Mouse (Mus musculus) MEL (cell line): Measurements from ENCODE around the gene Naa40. TPM values are rescaled to one million over a fixed set of nuclear protein-coding genes. Genes with fewer than 3 reads are reported as not detected.

ENCODE experiments used
- DNase-seq: peaks from one replicate; pipeline ENCODE4 v3.0.0; 2011; ENCODE audit warnings: low read depth, low spot score
- H3K27ac ChIP-seq: 2 replicates; pipeline ENCODE4 v1.5.1; 2012; ENCODE audit warnings: low read depth, mild to moderate bottlenecking, control low read depth, low read length, moderate library complexity; ENCODE audit not compliant: control insufficient read depth
- H3K27me3 ChIP-seq, 2 experiments: fragments of 150-350 bp in 1 of 2; sonication (generic) in 1 of 2; 2 replicates each; pipeline ENCODE4 v1.6.1; 2012; ENCODE audit warnings: low read length in 2 of 2, mild to moderate bottlenecking in 2 of 2, improper control_type of control experiment in 1 of 2, moderate library complexity in 1 of 2; ENCODE audit not compliant: insufficient read depth in 2 of 2, control insufficient read depth in 1 of 2
- H3K36me3 ChIP-seq, 2 experiments: 2 replicates each; pipeline ENCODE4 v1.6.1; 2012 to 2014; ENCODE audit warnings: low read length in 2 of 2, improper control_type of control experiment in 1 of 2, inconsistent platforms in 1 of 2, mild to moderate bottlenecking in 1 of 2; ENCODE audit not compliant: insufficient read depth in 2 of 2, control insufficient read depth in 1 of 2
- H3K4me1 ChIP-seq, 2 experiments: fragments of 150-350 bp in 1 of 2; sonication (generic) in 1 of 2; 2 replicates each; pipeline ENCODE4 v1.6.1; 2012; ENCODE audit warnings: low read length in 2 of 2, improper control_type of control experiment in 1 of 2, mild to moderate bottlenecking in 1 of 2; ENCODE audit not compliant: insufficient read depth in 2 of 2, control insufficient read depth in 1 of 2
- H3K4me3 ChIP-seq, 2 experiments: fragments of 150-350 bp in 1 of 2; sonication (generic) in 1 of 2; 2 replicates each; pipeline ENCODE4 v1.5.1; 2012; ENCODE audit warnings: low read depth in 2 of 2, low read length in 2 of 2, mild to moderate bottlenecking in 2 of 2, moderate library complexity in 2 of 2, control low read depth in 1 of 2, improper control_type of control experiment in 1 of 2; ENCODE audit not compliant: control insufficient read depth in 1 of 2, insufficient read depth in 1 of 2
- H3K79me2 ChIP-seq: 2 replicates; pipeline ENCODE4 v1.6.1; 2012; ENCODE audit warnings: mild to moderate bottlenecking, low read length, moderate library complexity; ENCODE audit not compliant: control insufficient read depth, poor library complexity, insufficient read depth
- H3K9ac ChIP-seq: 2 replicates; pipeline ENCODE4 v1.6.1; 2012; ENCODE audit warnings: low read depth, mild to moderate bottlenecking, control low read depth, low read length, moderate library complexity; ENCODE audit not compliant: control insufficient read depth, poor library complexity, severe bottlenecking
- H3K9me3 ChIP-seq: fragments of 150-350 bp; sonication (generic); replicated peaks from 2 replicates; pipeline ENCODE4 v1.6.1; 2012; ENCODE audit warnings: mild to moderate bottlenecking, low read length, improper control_type of control experiment, moderate library complexity; ENCODE audit not compliant: insufficient read depth
- BHLHE40 ChIP-seq: IDR thresholded peaks from 2 replicates; pipeline ENCODE4 v1.6.1; 2012; ENCODE audit warnings: low read depth, mild to moderate bottlenecking, inconsistent platforms, low read length, improper control_type of control experiment, borderline replicate concordance
- E2F4 ChIP-seq: IDR thresholded peaks from 2 replicates; pipeline ENCODE4 v1.6.1; 2011; ENCODE audit warnings: low read depth, low read length, improper control_type of control experiment, borderline replicate concordance
- ELF1 ChIP-seq: IDR thresholded peaks from 2 replicates; pipeline ENCODE4 v1.6.1; 2014; ENCODE audit warnings: low read depth, mild to moderate bottlenecking, inconsistent platforms, low read length, improper control_type of control experiment, moderate library complexity
- EP300 ChIP-seq, 2 experiments: IDR thresholded peaks; 2 replicates each; pipeline ENCODE4 v1.6.1; 2011; ENCODE audit warnings: improper control_type of control experiment in 2 of 2, low read length in 2 of 2, low read depth in 1 of 2, mild to moderate bottlenecking in 1 of 2
- GABPA ChIP-seq: IDR thresholded peaks from 2 replicates; pipeline ENCODE4 v1.6.1; 2012; ENCODE audit warnings: low read depth, mild to moderate bottlenecking, inconsistent platforms, low read length, improper control_type of control experiment, moderate library complexity
- KAT2A ChIP-seq: conservative IDR thresholded peaks from 2 replicates; pipeline ENCODE4 v1.6.1; 2012; ENCODE audit warnings: low read depth, low read length, improper control_type of control experiment, inconsistent platforms
- MAX ChIP-seq: IDR thresholded peaks from 2 replicates; pipeline ENCODE4 v1.6.1; 2011; ENCODE audit warnings: low read length, improper control_type of control experiment
- MAZ ChIP-seq: IDR thresholded peaks from 2 replicates; pipeline ENCODE4 v1.6.1; 2012; ENCODE audit warnings: low read depth, mild to moderate bottlenecking, inconsistent platforms, low read length, improper control_type of control experiment
- MEF2A ChIP-seq: IDR thresholded peaks from 2 replicates; pipeline ENCODE4 v1.6.1; 2014; ENCODE audit warnings: low read depth, mild to moderate bottlenecking, inconsistent platforms, low read length, improper control_type of control experiment; ENCODE audit not compliant: poor library complexity, insufficient replicate concordance, severe bottlenecking; ENCODE audit errors: extremely low read depth
- MYC ChIP-seq: IDR thresholded peaks from 2 replicates; pipeline ENCODE4 v1.6.1; 2011; ENCODE audit warnings: low read depth, mild to moderate bottlenecking, low read length, improper control_type of control experiment, moderate library complexity
- NELFE ChIP-seq: IDR thresholded peaks from 2 replicates; pipeline ENCODE4 v1.6.1; 2011; ENCODE audit warnings: low read depth, low read length, improper control_type of control experiment
- NRF1 ChIP-seq: IDR thresholded peaks from 2 replicates; pipeline ENCODE4 v1.6.1; 2014; ENCODE audit warnings: low read depth, mild to moderate bottlenecking, inconsistent platforms, low read length, improper control_type of control experiment, moderate library complexity; ENCODE audit not compliant: poor library complexity, insufficient read depth, severe bottlenecking
- POLR2AphosphoS2 ChIP-seq: IDR thresholded peaks from 2 replicates; pipeline ENCODE4 v1.6.1; 2011; ENCODE audit warnings: low read length, improper control_type of control experiment
- POLR2AphosphoS5 ChIP-seq: IDR thresholded peaks from 2 replicates; pipeline ENCODE4 v1.6.1; 2012; ENCODE audit warnings: low read depth, borderline replicate concordance, mild to moderate bottlenecking, inconsistent platforms, low read length, moderate library complexity, mixed read lengths
- RCOR1 ChIP-seq: IDR thresholded peaks from 2 replicates; pipeline ENCODE4 v1.6.1; 2012; ENCODE audit warnings: low read depth, mild to moderate bottlenecking, inconsistent platforms, low read length, improper control_type of control experiment
- SIN3A ChIP-seq: IDR thresholded peaks from 2 replicates; pipeline ENCODE4 v1.6.1; 2012; ENCODE audit warnings: low read length, improper control_type of control experiment, inconsistent platforms
- SMC3 ChIP-seq: IDR thresholded peaks from 2 replicates; pipeline ENCODE4 v1.6.1; 2011; ENCODE audit warnings: low read depth, low read length, improper control_type of control experiment
- TAL1 ChIP-seq: IDR thresholded peaks from 2 replicates; pipeline ENCODE4 v1.6.1; 2012; ENCODE audit warnings: mild to moderate bottlenecking, inconsistent platforms, low read length, moderate library complexity, mixed read lengths
- TCF12 ChIP-seq: IDR thresholded peaks from 2 replicates; pipeline ENCODE4 v1.6.1; 2014; ENCODE audit warnings: low read depth, mild to moderate bottlenecking, inconsistent platforms, low read length, improper control_type of control experiment, moderate library complexity
- USF1 ChIP-seq: IDR thresholded peaks from 2 replicates; pipeline ENCODE4 v1.6.1; 2014; ENCODE audit warnings: low read depth, mild to moderate bottlenecking, inconsistent platforms, low read length, improper control_type of control experiment, moderate library complexity
- ZC3H11A ChIP-seq: IDR thresholded peaks from 2 replicates; pipeline ENCODE4 v1.6.1; 2012; ENCODE audit warnings: low read depth, mild to moderate bottlenecking, inconsistent platforms, low read length, improper control_type of control experiment
- polyA plus RNA-seq, 2 experiments: library from polyadenylated mRNA; stranded (reverse) in 1 of 2; unstranded in 1 of 2; fragments of >175 nt in 1 of 2; fragments of >200 nt in 1 of 2; gene quantifications; 2 replicates each; pipeline versions ENCODE4 v1.2.1 to v1.2.4; 2012; ENCODE audit warnings: low replicate concordance in 2 of 2, low read depth in 1 of 2; ENCODE audit not compliant: insufficient read length in 2 of 2, insufficient read depth in 1 of 2, missing spikeins in 1 of 2
- total RNA-seq: library from RNA; depleted of rRNA; stranded (reverse); fragments of 300-350 nt; gene quantifications from 2 replicates; pipeline ENCODE4 v1.2.3, GENCODE M21; 2012

Naa40 gene
- total and polyA plus RNA-seq, 3 experiments = 46.8 to 75.7 TPM; not detected in 1

DNA sequence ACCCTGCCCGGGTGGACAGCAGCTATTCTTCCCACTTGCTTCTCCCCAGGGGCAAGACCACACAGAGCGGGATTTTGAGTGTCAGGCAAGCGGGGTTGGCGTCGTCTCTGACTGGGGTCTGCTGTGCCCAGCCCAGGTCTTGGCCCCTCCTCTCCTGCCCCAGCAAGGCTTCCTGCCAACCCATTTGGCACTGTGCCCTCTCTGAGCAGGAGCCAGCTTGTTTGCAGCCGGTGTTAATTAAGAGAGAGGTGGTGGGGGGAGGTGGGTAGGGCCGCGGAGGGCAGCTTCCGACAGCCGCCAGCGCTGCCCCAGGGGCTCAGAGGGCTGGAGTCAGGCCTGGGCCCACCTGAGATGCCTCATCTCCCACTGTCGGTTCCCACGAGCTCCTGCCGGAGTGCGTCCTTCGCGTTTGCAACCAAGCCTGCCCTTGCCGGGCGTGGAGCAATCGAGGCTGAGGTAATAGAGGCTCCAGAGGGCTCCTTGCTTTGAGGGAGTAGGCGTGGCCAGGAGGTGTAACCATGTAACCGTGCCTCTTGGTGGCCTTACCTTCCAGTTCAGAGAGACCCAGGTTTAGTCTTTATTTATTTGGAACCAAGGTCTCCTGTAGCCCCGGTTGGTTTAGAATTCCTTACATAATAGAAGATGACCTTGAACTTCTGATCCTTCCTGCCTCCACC, 58.6 kb downstream of the Naa40 start:
- Histone ChIP-seq H3K79me2 (no peaks in the 10 kb centered on the region), H3K36me3 (no peaks in the 10 kb centered on the region), H3K4me3 (no peak overlapping the region), H3K27ac (no peak overlapping the region), H3K9ac (no peak overlapping the region), H3K4me1 (no peaks in the 10 kb centered on the region), H3K27me3 (no peaks in the 10 kb centered on the region), H3K9me3 (no peaks in the 10 kb centered on the region)
- TF ChIP-seq NELFE = no peak
- no peak for TF ChIP-seq KAT2A
- TF ChIP-seq GABPA = no peak
- TF ChIP-seq MAX = no peak
- TF ChIP-seq TCF12 = no peak
- TF ChIP-seq SIN3A = no peak
- no peak for TF ChIP-seq USF1
- TF ChIP-seq ZC3H11A = no peak
- TF ChIP-seq MAZ = no peak
- no peak for TF ChIP-seq MYC
- no peak for TF ChIP-seq E2F4
- TF ChIP-seq NRF1 = no peak
- no peak for TF ChIP-seq POLR2AphosphoS2
- TF ChIP-seq EP300 (IDR thresholded peaks at IDR 0.05; ENCODE audit: low read depth in 1 of 2, low read length in 2 of 2) = no peak
- TF ChIP-seq TAL1 = no peak
- no peak for TF ChIP-seq RCOR1
- no peak for TF ChIP-seq MEF2A
- no peak for TF ChIP-seq ELF1
- no peak for TF ChIP-seq POLR2AphosphoS5
- DNase-seq = no peak

DNA sequence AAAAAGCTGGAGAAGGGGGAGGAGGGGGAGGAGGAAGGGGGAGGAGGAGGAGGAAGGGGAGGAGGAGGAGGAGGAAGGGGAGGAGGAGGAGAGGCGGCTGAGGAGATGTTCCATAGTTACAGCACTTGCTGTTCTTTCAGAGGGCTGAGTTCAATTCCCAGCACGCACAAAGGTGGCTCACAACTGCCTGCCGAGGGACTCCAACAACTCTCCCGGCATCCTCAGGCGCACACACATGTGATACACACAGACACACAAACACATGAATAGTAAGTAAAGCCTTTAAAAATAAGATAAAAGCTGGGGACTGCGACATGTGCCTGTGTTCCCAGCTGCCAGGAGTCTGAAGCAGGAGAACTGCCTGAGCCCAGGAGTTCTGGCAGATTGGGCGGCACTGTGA, 59.5 kb downstream of the Naa40 start:
- H3K36me3 ChIP-seq = no peaks in the 10 kb centered on the region
- no peak for TF ChIP-seq SMC3
- no peak for TF ChIP-seq BHLHE40
- no peak for TF ChIP-seq GABPA
- no peak for DNase-seq
- H3K4me1 ChIP-seq = no peaks in the 10 kb centered on the region
- no peaks in the 10 kb centered on the region for H3K79me2 ChIP-seq
- H3K27me3 ChIP-seq = no peaks in the 10 kb centered on the region
- H3K9me3 ChIP-seq = no peaks in the 10 kb centered on the region
- no peak overlapping the region for H3K4me3 ChIP-seq
- no peak overlapping the region for H3K9ac ChIP-seq
- H3K27ac ChIP-seq = no peak overlapping the region
